Mouse (Mus musculus): ENCODE measurements around the gene Brk1.

DNA sequence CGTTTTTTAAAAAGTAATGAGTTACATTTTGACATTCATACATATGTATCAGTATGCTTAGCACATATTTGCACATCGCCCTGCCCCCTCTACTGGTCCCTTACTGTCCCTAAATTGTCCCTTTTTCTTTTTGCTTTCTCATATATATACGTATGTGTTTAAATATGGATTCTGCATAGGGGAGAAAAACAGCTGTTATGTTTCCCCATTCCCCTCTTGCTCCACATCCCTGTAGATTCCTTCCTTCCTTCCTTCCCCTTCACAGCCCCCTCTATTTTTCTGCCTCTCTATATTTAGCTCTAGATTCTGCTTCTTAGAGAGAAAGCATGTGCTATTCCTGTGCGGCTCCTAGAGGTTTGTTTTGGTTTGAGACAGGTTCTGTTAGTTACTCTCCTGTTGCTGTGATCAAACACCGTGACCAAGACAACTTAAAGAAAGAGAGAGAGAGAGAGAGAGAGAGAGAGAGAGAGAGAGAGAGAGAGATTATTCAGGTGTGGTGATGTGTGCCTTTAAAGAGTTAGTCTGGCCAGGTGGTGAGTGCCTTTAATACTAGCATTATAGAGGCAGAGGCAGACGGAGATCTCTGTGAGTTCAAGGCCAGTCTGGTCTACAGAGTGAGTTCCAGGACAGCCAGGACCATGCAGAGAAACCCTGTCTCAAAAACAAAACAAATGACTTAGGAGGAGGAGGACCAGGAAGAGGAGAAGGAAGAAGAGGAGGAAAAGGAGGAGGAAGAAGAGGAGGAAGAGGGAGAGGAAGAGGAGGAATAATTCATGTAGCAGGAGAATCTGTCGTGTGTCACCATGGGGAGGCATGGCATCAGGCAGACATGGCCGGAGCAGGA, 55.3 kb downstream of the Brk1 start:
- TF ChIP-seq GATA1 (IDR thresholded peaks at IDR 0.05; ENCODE audit: borderline replicate concordance, low read length) (no peak), FLI1 (IDR thresholded peaks at IDR 0.05; ENCODE audit: low read length) (no peak)

Data from megakaryocyte, embryonic 14.5 days (primary cell).